Mouse (Mus musculus): ENCODE measurements around the gene Aqp2. TPM values are rescaled to one million over a fixed set of nuclear protein-coding genes. Genes with fewer than 3 reads are reported as not detected.

Gene Aqp2
- polyA plus RNA-seq (2014; fragmentation: Illumina TruSeq; extraction: RNeasy Lipid Tissue Mini Kit (QIAGEN cat#74804); ENCODE audit: low read depth, low replicate concordance), result 0.14 TPM

GRCm38 (mm10) chr15:99578802-99579485, at the start of gene Aqp2:
Aqp2 (plus strand) TSS chr15:99579055.

DNA sequence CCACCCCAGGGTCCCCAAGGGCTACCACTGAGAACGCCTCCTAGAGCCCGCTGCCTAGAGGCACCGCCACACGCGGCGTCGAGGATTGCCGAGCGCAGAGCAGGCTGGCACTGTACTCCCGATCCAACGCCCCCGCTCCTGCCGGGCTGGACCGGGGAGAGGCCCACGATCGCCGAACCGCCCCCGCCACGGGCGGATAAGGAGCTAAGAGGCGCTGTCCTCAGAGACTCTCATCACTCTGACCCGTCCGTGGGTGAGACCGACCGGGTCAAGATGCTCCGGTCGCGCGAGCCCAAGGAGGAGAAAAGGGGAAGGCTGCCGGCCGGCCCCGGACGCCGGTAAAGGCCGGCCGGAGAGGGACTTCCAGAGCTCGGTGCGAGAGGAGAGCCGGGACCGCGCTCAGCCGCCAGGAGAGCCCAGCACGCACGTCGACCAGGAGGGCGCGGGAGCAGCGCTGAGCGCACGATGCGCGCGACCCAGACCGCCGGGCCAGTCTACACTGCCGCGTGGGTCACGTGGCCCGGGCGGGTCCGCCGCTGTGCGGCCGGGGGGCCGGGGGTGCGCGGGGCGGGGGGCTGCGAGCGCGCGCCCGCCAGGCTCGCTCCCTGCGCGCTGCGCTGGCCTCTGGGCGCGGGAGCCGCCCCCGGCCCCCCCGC, 11.7 kb downstream of the Aqp2 start, which contains the start of gene Aqp5:
Aqp5 (plus strand) TSS at position 354 of the 656 bp plus-strand sequence.

DNA sequence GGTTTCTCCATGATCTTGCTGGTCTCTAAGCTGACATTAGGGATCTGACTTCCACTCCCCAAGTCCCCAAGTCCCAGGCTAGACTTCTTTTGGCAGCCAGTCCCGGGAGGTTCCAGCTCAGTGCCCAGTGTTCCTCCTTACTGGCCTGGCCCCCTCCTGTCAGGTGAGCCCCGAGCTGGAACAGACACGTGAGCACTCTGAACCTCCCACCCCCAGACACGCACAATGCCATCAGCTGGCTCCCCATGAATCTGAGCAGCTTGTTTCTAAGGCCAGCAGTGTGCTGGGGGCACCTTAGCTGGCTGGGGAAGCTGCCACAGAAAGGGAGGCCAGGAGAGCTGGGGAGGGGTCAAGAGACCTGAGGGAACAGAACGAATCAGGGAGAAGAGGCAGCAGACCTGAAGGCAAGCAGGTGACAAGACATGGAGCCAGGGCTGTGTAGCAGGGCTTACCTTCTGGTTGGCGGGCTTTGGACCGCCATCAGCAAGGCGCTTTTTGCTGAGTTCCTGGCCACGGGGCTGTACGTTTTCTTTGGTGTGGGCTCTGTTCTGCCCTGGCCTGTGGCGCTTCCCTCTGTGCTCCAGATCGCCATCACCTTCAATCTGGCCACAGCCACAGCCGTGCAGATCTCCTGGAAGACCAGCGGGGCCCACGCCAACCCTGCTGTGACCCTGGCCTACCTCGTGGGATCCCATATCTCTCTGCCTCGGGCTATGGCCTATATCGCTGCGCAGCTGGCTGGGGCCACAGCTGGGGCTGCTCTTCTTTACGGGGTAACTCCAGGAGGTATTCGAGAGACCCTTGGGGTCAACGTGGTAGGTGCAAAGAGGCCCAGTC, 22.3 kb downstream of the Aqp2 start, which contains the start of gene Aqp6:
Aqp6 (plus strand) TSS at position 415 of the 837 bp plus-strand sequence.

Other genes with a start within 250 kb of the Aqp2 start
- 3.6 TPM for gene Fmnl3, start 208.6 kb upstream of the Aqp2 start, polyA plus RNA-seq (2014; fragmentation: Illumina TruSeq; extraction: RNeasy Lipid Tissue Mini Kit (QIAGEN cat#74804); ENCODE audit: low read depth, low replicate concordance)
- gene Tmbim6, start 186.2 kb upstream of the Aqp2 start, polyA plus RNA-seq (2014; fragmentation: Illumina TruSeq; extraction: RNeasy Lipid Tissue Mini Kit (QIAGEN cat#74804); ENCODE audit: low read depth, low replicate concordance), result 101 TPM
- gene Nckap5l, start 121.3 kb upstream of the Aqp2 start, polyA plus RNA-seq (2014; fragmentation: Illumina TruSeq; extraction: RNeasy Lipid Tissue Mini Kit (QIAGEN cat#74804); ENCODE audit: low read depth, low replicate concordance), result not detected
- gene Bcdin3d, start 104.3 kb upstream of the Aqp2 start, polyA plus RNA-seq (2014; fragmentation: Illumina TruSeq; extraction: RNeasy Lipid Tissue Mini Kit (QIAGEN cat#74804); ENCODE audit: low read depth, low replicate concordance), result 1.3 TPM
- gene Faim2, start 50.9 kb upstream of the Aqp2 start, polyA plus RNA-seq (2014; fragmentation: Illumina TruSeq; extraction: RNeasy Lipid Tissue Mini Kit (QIAGEN cat#74804); ENCODE audit: low read depth, low replicate concordance), result not detected
- gene Aqp5, start 11.7 kb downstream of the Aqp2 start, polyA plus RNA-seq (2014; fragmentation: Illumina TruSeq; extraction: RNeasy Lipid Tissue Mini Kit (QIAGEN cat#74804); ENCODE audit: low read depth, low replicate concordance), result not detected
- gene Aqp6, start 22.3 kb downstream of the Aqp2 start, polyA plus RNA-seq (2014; fragmentation: Illumina TruSeq; extraction: RNeasy Lipid Tissue Mini Kit (QIAGEN cat#74804); ENCODE audit: low read depth, low replicate concordance), result not detected
- 39.4 TPM for gene Racgap1, start 72.6 kb downstream of the Aqp2 start, polyA plus RNA-seq (2014; fragmentation: Illumina TruSeq; extraction: RNeasy Lipid Tissue Mini Kit (QIAGEN cat#74804); ENCODE audit: low read depth, low replicate concordance)
- gene Asic1, start 91.3 kb downstream of the Aqp2 start, polyA plus RNA-seq (2014; fragmentation: Illumina TruSeq; extraction: RNeasy Lipid Tissue Mini Kit (QIAGEN cat#74804); ENCODE audit: low read depth, low replicate concordance), result not detected
- 9.5 TPM for gene Smarcd1, start 123.1 kb downstream of the Aqp2 start, polyA plus RNA-seq (2014; fragmentation: Illumina TruSeq; extraction: RNeasy Lipid Tissue Mini Kit (QIAGEN cat#74804); ENCODE audit: low read depth, low replicate concordance)
- not detected for gene Gm17349, start 126.4 kb downstream of the Aqp2 start, polyA plus RNA-seq (2014; fragmentation: Illumina TruSeq; extraction: RNeasy Lipid Tissue Mini Kit (QIAGEN cat#74804); ENCODE audit: low read depth, low replicate concordance)
- gene Gpd1, start 138.5 kb downstream of the Aqp2 start, polyA plus RNA-seq (2014; fragmentation: Illumina TruSeq; extraction: RNeasy Lipid Tissue Mini Kit (QIAGEN cat#74804); ENCODE audit: low read depth, low replicate concordance), result 1.4 TPM
- 5.3 TPM for gene Cox14, start 146.6 kb downstream of the Aqp2 start, polyA plus RNA-seq (2014; fragmentation: Illumina TruSeq; extraction: RNeasy Lipid Tissue Mini Kit (QIAGEN cat#74804); ENCODE audit: low read depth, low replicate concordance)
- gene Cers5, start 193.8 kb downstream of the Aqp2 start, polyA plus RNA-seq (2014; fragmentation: Illumina TruSeq; extraction: RNeasy Lipid Tissue Mini Kit (QIAGEN cat#74804); ENCODE audit: low read depth, low replicate concordance), result 25.6 TPM

All from testis, adult 10 weeks (tissue).